Mouse (Mus musculus) intestine, embryonic 15.5 days (tissue): ENCODE data around the gene Mrps17. TPM values are rescaled to one million over a fixed set of nuclear protein-coding genes. Genes with fewer than 3 reads are reported as not detected.
"Not testable (repeated sequence)": the region's sequence is repeated elsewhere in the genome, so short reads cannot be mapped to it uniquely, and the experiment has no call there.

ENCODE experiments used
- ATAC-seq: fragments of 200-750 bp; cut with Nextera tagmentation; 2 replicates; pipeline ENCODE4 v1.8.0; 2017; ENCODE audit warnings: moderate TSS enrichment, moderate library complexity
- H3K27ac ChIP-seq: fragments of 300-500 bp; sonication (generic); 2 replicates; pipeline ENCODE4 v1.5.1; 2015; ENCODE audit warnings: mild to moderate bottlenecking, inconsistent platforms
- H3K27me3 ChIP-seq: fragments of 300-500 bp; sonication (generic); replicated peaks from 2 replicates; pipeline ENCODE4 v1.6.1; 2015; ENCODE audit warnings: inconsistent platforms
- H3K36me3 ChIP-seq: fragments of 300-500 bp; sonication (generic); 2 replicates; pipeline ENCODE4 v1.6.1; 2015; ENCODE audit warnings: inconsistent platforms
- H3K4me1 ChIP-seq: fragments of 300-500 bp; sonication (generic); replicated peaks from 2 replicates; pipeline ENCODE4 v1.6.1; 2015; ENCODE audit warnings: inconsistent platforms
- H3K4me2 ChIP-seq: fragments of 300-500 bp; sonication (generic); replicated peaks from 2 replicates; pipeline ENCODE4 v1.6.1; 2015; ENCODE audit warnings: mild to moderate bottlenecking, inconsistent platforms
- H3K4me3 ChIP-seq: fragments of 300-500 bp; sonication (generic); replicated peaks from 2 replicates; pipeline ENCODE4 v1.5.1; 2015; ENCODE audit warnings: inconsistent platforms
- H3K9ac ChIP-seq: fragments of 300-500 bp; sonication (generic); 2 replicates; pipeline ENCODE4 v1.6.1; 2015; ENCODE audit warnings: inconsistent platforms
- H3K9me3 ChIP-seq: fragments of 300-500 bp; sonication (generic); 2 replicates; pipeline ENCODE4 v1.6.1; 2016; ENCODE audit warnings: inconsistent platforms
- WGBS: fragments of 180-500 bp; shearing (Covaris S2); methylation state at CpG from one replicate; pipeline ENCODE4 v1.1.7; 2015; 5-methylcytosine and 5-hydroxymethylcytosine counted together
- polyA plus RNA-seq: library from polyadenylated mRNA; unstranded; fragments of >200 nt; fragmentation: Nextera tagmentation; extraction: Ambion mirVana; gene quantifications from 2 replicates; pipeline ENCODE4 v1.2.1, GENCODE M21; 2015

The Mrps17 gene
- polyA plus RNA-seq = 189 and 197 TPM in 2 replicates

- Histone ChIP-seq H3K4me3 (peak within 1 kb of the TSS; percentile 69), H3K4me1 (peaks cover 3% of the 10 kb centered on the region), H3K27me3 (no peaks in the 10 kb centered on the region), H3K4me2 (peak within 1 kb of the TSS; percentile 69), H3K36me3 (peaks cover 14% of the 10 kb centered on the region; the same call in 1 of the 2 replicates), H3K9ac (peak within 1 kb of the TSS; percentile 72), H3K27ac (peak within 1 kb of the TSS; percentile 48), H3K9me3 (no peaks in the 10 kb centered on the region)
- peak; percentile 99 for ATAC-seq
- WGBS = under 1% methylated on average over 33 of the region's 33 CpGs
Observed at GRCm38 (mm10) chr5:129715326-129715861, at the start of gene Mrps17. Gene Mrps17 (plus strand): TSS chr5:129715497.

GRCm38 (mm10) chr5:129666271-129666909, 48.9 kb upstream of the Mrps17 start:
- 91% methylated on average over 10 of the region's 10 CpGs for WGBS
- Histone ChIP-seq H3K9ac (no peak overlapping the region), H3K36me3 (no peaks in the 10 kb centered on the region), H3K4me3 (no peak overlapping the region), H3K4me1 (0 out of 2 replicates have a peak, but pooled peaks cover 3% of the 10 kb centered on the region), H3K4me2 (no peak overlapping the region), H3K9me3 (no peaks in the 10 kb centered on the region), H3K27ac (no peak overlapping the region), H3K27me3 (no peaks in the 10 kb centered on the region)
- no peak for ATAC-seq

GRCm38 (mm10) chr5:129667851-129668250, 47.4 kb upstream of the Mrps17 start:
- Histone ChIP-seq H3K9me3 (no peaks in the 10 kb centered on the region), H3K27ac (no peak overlapping the region), H3K36me3 (no peaks in the 10 kb centered on the region), H3K9ac (no peak overlapping the region), H3K4me1 (0 out of 2 replicates have a peak, but pooled peaks cover 3% of the 10 kb centered on the region), H3K4me2 (no peak overlapping the region), H3K27me3 (no peaks in the 10 kb centered on the region), H3K4me3 (no peak overlapping the region)
- ATAC-seq = no peak
- 85% methylated on average over 4 of the region's 4 CpGs for WGBS

DNA sequence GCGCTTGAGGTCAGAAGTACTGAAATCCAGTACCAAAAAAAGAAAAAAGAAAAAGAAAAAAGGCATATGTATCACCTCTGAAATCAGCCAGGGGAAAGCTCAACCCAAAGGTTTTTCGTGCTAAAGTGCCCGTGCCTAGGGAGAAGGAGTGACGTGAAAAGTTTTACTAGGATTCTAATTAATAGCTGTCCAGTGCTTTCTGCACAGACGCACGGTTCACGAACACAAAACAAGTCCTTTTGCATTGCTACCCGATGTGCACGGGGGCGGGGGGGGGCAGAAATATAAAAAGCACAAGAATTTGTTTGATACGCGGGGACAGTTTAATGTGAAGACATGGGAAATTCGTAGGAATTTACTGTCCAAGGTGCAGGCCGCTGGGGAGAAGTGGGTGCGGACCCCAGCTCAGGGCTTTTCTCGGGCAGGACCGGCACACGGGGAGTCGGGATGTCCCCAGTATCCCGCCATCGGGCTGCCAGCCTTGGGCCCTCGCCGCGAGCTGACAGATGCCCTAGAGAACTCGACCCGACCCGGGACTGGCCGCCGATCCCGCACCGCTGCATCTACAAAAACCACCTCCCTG, 45.8 kb upstream of the Mrps17 start:
- 1% methylated on average over 31 of the region's 31 CpGs for whole genome bisulfite sequencing

GRCm38 (mm10) chr5:129670036-129670458, 45.2 kb upstream of the Mrps17 start, which contains the start of gene Zfp11:
Gene Zfp11 (minus strand): TSS chr5:129670099.
- Histone ChIP-seq H3K4me2 (peak within 1 kb of the TSS; percentile 83), H3K36me3 (no peaks in the 10 kb centered on the region), H3K9ac (peak within 1 kb of the TSS; percentile 89), H3K4me1 (0 out of 2 replicates have a peak, but pooled peaks cover 3% of the 10 kb centered on the region), H3K27me3 (no peaks in the 10 kb centered on the region), H3K4me3 (peak within 1 kb of the TSS; percentile 85), H3K27ac (0 out of 2 replicates have a peak within 1 kb of the TSS, but pooled peaks have one; percentile 32), H3K9me3 (peaks cover 2% of the 10 kb centered on the region; the same call in 1 of the 2 replicates)
- WGBS = 1% methylated on average over 23 of the region's 23 CpGs
- peak; percentile 95 for ATAC-seq

More for the DNA sequence above, 45.8 kb upstream of the Mrps17 start:
- Histone ChIP-seq H3K4me1 (0 out of 2 replicates have a peak, but pooled peaks cover 3% of the 10 kb centered on the region), H3K4me3 (peak overlapping the region; percentile 85), H3K4me2 (peak overlapping the region; percentile 83), H3K36me3 (no peaks in the 10 kb centered on the region), H3K27ac (0 out of 2 replicates have a peak overlapping the region, but pooled peaks have one; percentile 32), H3K27me3 (no peaks in the 10 kb centered on the region), H3K9ac (peak overlapping the region; percentile 89), H3K9me3 (no peaks in the 10 kb centered on the region)
- peak; percentile 85 for ATAC-seq

GRCm38 (mm10) chr5:129685141-129685540, 30.2 kb upstream of the Mrps17 start:
- H3K4me2 ChIP-seq, H3K9me3 ChIP-seq, ATAC-seq, H3K4me1 ChIP-seq, H3K36me3 ChIP-seq, H3K4me3 ChIP-seq, H3K27me3 ChIP-seq, H3K27ac ChIP-seq, H3K9ac ChIP-seq: not testable (repeated sequence)
- WGBS = 90% methylated on average over 5 of the region's 5 CpGs

DNA sequence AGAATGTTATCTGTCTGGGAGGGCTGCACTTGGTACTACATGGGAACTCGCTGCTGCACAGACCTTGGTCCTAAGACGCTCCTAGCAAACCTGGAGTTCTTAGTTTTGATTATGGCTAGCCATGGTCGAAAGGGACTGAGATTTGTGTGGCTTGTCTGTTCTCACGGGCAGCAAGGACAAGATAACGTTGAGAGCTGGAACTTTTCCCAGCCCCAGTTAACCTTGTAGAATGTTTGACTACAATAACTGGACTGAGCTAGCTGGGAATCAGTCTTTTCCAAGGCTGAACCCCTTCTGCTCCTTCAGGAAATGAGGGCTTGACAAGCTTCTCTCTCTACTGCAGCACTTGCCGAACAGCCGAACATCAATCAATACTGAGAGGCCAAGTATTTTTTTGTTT, 27.7 kb upstream of the Mrps17 start:
- Histone ChIP-seq H3K27me3 (no peaks in the 10 kb centered on the region), H3K4me3 (no peak overlapping the region), H3K4me2 (no peak overlapping the region), H3K4me1 (no peaks in the 10 kb centered on the region), H3K27ac (no peak overlapping the region), H3K36me3 (no peaks in the 10 kb centered on the region), H3K9me3 (no peaks in the 10 kb centered on the region), H3K9ac (no peak overlapping the region)
- no peak for ATAC-seq
- 82% methylated on average over 7 of the region's 7 CpGs for WGBS

DNA sequence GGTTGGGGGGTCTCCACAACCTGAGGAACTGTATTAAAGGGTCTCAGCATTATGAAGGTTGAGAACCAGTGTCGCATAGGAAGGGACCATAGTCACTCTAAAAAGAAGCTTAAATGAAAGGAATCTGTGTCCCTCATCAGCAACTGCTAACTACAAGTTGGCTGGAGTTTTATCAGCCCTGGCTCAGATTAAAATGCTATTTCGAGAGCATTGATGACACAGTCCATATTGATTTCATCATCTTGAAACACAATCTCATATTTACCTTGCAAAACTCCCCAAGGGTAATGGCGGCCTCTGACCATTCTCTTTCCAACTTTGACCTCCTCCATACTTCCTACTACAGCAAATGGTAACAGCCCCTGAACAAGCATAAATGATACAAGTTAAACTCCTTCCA, 24.8 kb upstream of the Mrps17 start:
- no peaks in the 10 kb centered on the region for H3K4me1 ChIP-seq
- H3K4me2 ChIP-seq = no peak overlapping the region
- 82% methylated on average over 3 of the region's 3 CpGs for WGBS
- no peak for ATAC-seq
- H3K9ac ChIP-seq = no peak overlapping the region
- no peak overlapping the region for H3K27ac ChIP-seq
- H3K27me3 ChIP-seq = no peaks in the 10 kb centered on the region
- H3K9me3 ChIP-seq = no peaks in the 10 kb centered on the region
- no peaks in the 10 kb centered on the region for H3K36me3 ChIP-seq
- no peak overlapping the region for H3K4me3 ChIP-seq

- H3K4me3 ChIP-seq = no peak overlapping the region
- no peaks in the 10 kb centered on the region for H3K4me1 ChIP-seq
- no peaks in the 10 kb centered on the region for H3K9me3 ChIP-seq
- 0 out of 2 replicates have a peak, but pooled peaks cover 4% of the 10 kb centered on the region for H3K27me3 ChIP-seq
- H3K36me3 ChIP-seq = no peaks in the 10 kb centered on the region
- ATAC-seq = no peak
- no peak overlapping the region for H3K27ac ChIP-seq
- WGBS = 33% methylated on average over 2 of the region's 2 CpGs
- H3K4me2 ChIP-seq = no peak overlapping the region
- no peak overlapping the region for H3K9ac ChIP-seq
Observed at GRCm38 (mm10) chr5:129700506-129700905, 14.8 kb upstream of the Mrps17 start.

DNA sequence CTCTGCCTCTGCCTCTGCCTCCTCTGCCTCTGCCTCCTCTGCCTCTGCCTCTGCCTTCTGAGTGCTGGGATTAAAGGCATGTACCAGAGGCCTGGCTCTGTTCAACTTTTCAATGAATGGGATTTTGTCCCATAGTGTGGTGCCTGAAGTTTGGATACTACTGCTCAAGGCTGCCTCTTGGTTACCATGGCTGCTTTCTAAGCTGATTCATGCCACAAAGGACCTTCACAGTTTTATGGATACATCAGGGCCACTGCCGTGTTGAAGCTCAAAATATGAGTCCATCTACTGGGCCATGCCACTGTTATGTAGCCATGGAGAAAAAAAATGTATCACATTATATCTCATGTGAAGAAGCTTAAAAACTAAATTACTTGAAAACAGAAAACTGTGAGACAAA, 13.6 kb upstream of the Mrps17 start:
- H3K4me3 ChIP-seq = no peak overlapping the region
- no peak overlapping the region for H3K4me2 ChIP-seq
- H3K4me1 ChIP-seq = no peaks in the 10 kb centered on the region
- no peak overlapping the region for H3K27ac ChIP-seq
- no peaks in the 10 kb centered on the region for H3K36me3 ChIP-seq
- no peaks in the 10 kb centered on the region for H3K9me3 ChIP-seq
- 82% methylated on average over 1 of the region's 1 CpGs for WGBS
- H3K9ac ChIP-seq = no peak overlapping the region
- no peak for ATAC-seq
- H3K27me3 ChIP-seq = 0 out of 2 replicates have a peak, but pooled peaks cover 4% of the 10 kb centered on the region

DNA sequence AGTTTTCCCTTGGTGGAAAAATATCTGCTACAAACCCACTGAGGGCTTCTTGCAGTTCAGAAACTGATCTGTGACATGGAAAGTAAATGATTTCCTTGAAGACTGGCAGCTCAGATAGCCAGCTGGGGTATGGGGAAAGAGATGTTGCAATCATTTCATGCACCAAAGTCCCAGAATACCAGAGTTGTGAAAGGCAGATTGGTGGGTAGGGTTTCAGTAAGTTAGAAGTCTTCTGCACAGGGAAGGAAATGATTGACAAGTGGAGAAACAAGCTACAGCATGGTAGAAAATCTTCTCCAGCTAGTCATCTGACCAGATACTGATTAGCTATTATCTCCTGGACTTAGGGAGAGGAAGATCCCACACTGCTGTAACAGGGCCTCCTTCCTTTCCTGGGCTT, 11.9 kb upstream of the Mrps17 start:
- ATAC-seq = 0 out of 2 replicates have a peak, but pooled peaks have one; percentile 49
- Histone ChIP-seq H3K36me3 (no peaks in the 10 kb centered on the region), H3K9ac (no peak overlapping the region), H3K27me3 (0 out of 2 replicates have a peak, but pooled peaks cover 4% of the 10 kb centered on the region), H3K4me2 (no peak overlapping the region), H3K27ac (no peak overlapping the region), H3K4me3 (no peak overlapping the region), H3K4me1 (no peaks in the 10 kb centered on the region), H3K9me3 (no peaks in the 10 kb centered on the region)

DNA sequence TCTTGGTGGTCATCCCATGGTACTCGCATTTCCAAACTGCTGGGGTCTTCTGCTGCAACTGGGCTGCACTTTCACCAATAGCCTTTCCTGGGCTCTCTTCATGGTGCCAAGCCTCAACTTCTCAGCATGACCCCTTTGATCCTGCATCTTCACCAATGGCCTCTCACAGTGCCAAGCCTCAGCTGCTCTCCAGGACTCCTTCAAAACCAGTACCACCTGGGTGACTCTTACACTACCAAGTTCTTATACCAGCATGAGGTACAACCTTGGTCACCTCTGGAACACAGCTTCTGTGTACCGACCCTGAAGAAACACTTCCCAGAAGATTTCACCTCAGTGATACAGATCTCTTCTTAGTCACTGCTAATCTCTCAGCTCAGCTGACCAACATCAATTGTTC, 6.9 kb upstream of the Mrps17 start, which contains the start of gene Sept14:
TSS of gene Sept14 (minus strand) at position 101 of the 400 bp plus-strand sequence.
- Histone ChIP-seq H3K4me1 (no peaks in the 10 kb centered on the region), H3K9ac (no peak within 1 kb of the TSS), H3K4me2 (no peak within 1 kb of the TSS), H3K9me3 (no peaks in the 10 kb centered on the region), H3K27me3 (0 out of 2 replicates have a peak, but pooled peaks cover 4% of the 10 kb centered on the region), H3K4me3 (no peak within 1 kb of the TSS), H3K36me3 (no peaks in the 10 kb centered on the region), H3K27ac (no peak within 1 kb of the TSS)
- ATAC-seq = no peak
- WGBS = 66% methylated on average over 2 of the region's 2 CpGs
